Mouse (Mus musculus) bone marrow, adult 2 months (tissue): ENCODE data around the gene Pkd1l3.

Source experiments
- CTCF ChIP-seq: fragments of 200-500 bp; IDR thresholded peaks from 2 replicates; pipeline ENCODE4 v1.5.1; 2011; ENCODE audit warnings: low read length, control low read depth; ENCODE audit not compliant: control insufficient read depth, insufficient read depth
- POLR2A ChIP-seq: fragments of 200-500 bp; IDR thresholded peaks from 2 replicates; pipeline ENCODE4 v1.6.1; 2011; ENCODE audit warnings: low read depth, mild to moderate bottlenecking, control low read depth, low read length, borderline replicate concordance; ENCODE audit not compliant: control insufficient read depth

GRCm38 (mm10) chr8:109635146-109635545, 20.8 kb downstream of the Pkd1l3 start:
- TF ChIP-seq CTCF (no peak), POLR2A (no peak)
